Mouse (Mus musculus) regulatory T cell (primary cell): ENCODE measurements around the gene Rchy1.

Source experiments
- in situ Hi-C: fragments of 300-600 bp; cut with MboI, MseI; formaldehyde crosslinking; loops from one replicate; pipeline ENCODE4 v1.15.1; 2025; ENCODE audit warnings: high pct_unique_total_duplicates

Gene Rchy1

GRCm38 (mm10) chr5:91962639-91963440, at the start of gene Rchy1:
Gene Rchy1 (minus strand): TSS chr5:91963068.
- in situ Hi-C loops, result loop anchor here (5.0 kb wide), 1 partner anchor 79 kb away; the partner anchor contains the start of gene Cdkl2

GRCm38 (mm10) chr5:92011756-92012155, 48.9 kb upstream of the Rchy1 start:
- in situ Hi-C loops, result no loop called here

- in situ Hi-C loops, result loop anchor here (10.0 kb wide), 1 partner anchor 545 kb away; no protein-coding TSS in a partner anchor
Observed at GRCm38 (mm10) chr5:92009827-92010226, 47.0 kb upstream of the Rchy1 start.

- in situ Hi-C loops, result loop anchor here (10.0 kb wide), 1 partner anchor 538 kb away; no protein-coding TSS in a partner anchor
Observed at GRCm38 (mm10) chr5:92003011-92003410, 40.1 kb upstream of the Rchy1 start.

- in situ Hi-C loops, result loop anchor here (10.0 kb wide), 1 partner anchor 536 kb away; no protein-coding TSS in a partner anchor
Observed at GRCm38 (mm10) chr5:92000770-92001169, 37.9 kb upstream of the Rchy1 start.

- in situ Hi-C loops, result loop anchor here (5.0 kb wide), 1 partner anchor 72 kb away; no protein-coding TSS in a partner anchor
Observed at GRCm38 (mm10) chr5:91994546-91994945, 31.7 kb upstream of the Rchy1 start.

GRCm38 (mm10) chr5:91993061-91993460, 30.2 kb upstream of the Rchy1 start:
- in situ Hi-C loops, result loop anchor here (5.0 kb wide), 1 partner anchor 71 kb away; no protein-coding TSS in a partner anchor

GRCm38 (mm10) chr5:91991191-91991937, 28.5 kb upstream of the Rchy1 start:
- in situ Hi-C loops, result loop anchor here (5.0 kb wide), 1 partner anchor 69 kb away; no protein-coding TSS in a partner anchor

- in situ Hi-C loops, result no loop called here
Observed at GRCm38 (mm10) chr5:91989261-91989660, 26.4 kb upstream of the Rchy1 start.

GRCm38 (mm10) chr5:91987799-91988198, 24.9 kb upstream of the Rchy1 start:
- in situ Hi-C loops, result no loop called here

GRCm38 (mm10) chr5:91987236-91987635, 24.4 kb upstream of the Rchy1 start, which contains the start of gene Odaph:
Gene Odaph (plus strand): TSS chr5:91987475.
- in situ Hi-C loops, result no loop called here

GRCm38 (mm10) chr5:91985721-91986120, 22.9 kb upstream of the Rchy1 start:
- in situ Hi-C loops, result no loop called here

GRCm38 (mm10) chr5:91983490-91983889, 20.6 kb upstream of the Rchy1 start:
- in situ Hi-C loops, result no loop called here

GRCm38 (mm10) chr5:91981176-91981840, 18.4 kb upstream of the Rchy1 start:
- in situ Hi-C loops, result no loop called here

GRCm38 (mm10) chr5:91977397-91977770, 14.5 kb upstream of the Rchy1 start:
- in situ Hi-C loops, result loop anchor here (10.0 kb wide), 1 partner anchor 1753 kb away; the partner anchor contains the start of gene Cox18

GRCm38 (mm10) chr5:91976566-91977396, 13.9 kb upstream of the Rchy1 start:
- in situ Hi-C loops, result loop anchor here (10.0 kb wide), 1 partner anchor 1752 kb away; the partner anchor contains the start of gene Cox18

GRCm38 (mm10) chr5:91975758-91976157, 12.9 kb upstream of the Rchy1 start:
- in situ Hi-C loops, result loop anchor here (10.0 kb wide), 1 partner anchor 1751 kb away; the partner anchor contains the start of gene Cox18

- in situ Hi-C loops, result loop anchor here (10.0 kb wide), 1 partner anchor 1749 kb away; the partner anchor contains the start of gene Cox18
Observed at GRCm38 (mm10) chr5:91974002-91974401, 11.1 kb upstream of the Rchy1 start.

GRCm38 (mm10) chr5:91972046-91972445, 9.2 kb upstream of the Rchy1 start:
- in situ Hi-C loops, result loop anchor here (10.0 kb wide), 1 partner anchor 1747 kb away; the partner anchor contains the start of gene Cox18

- in situ Hi-C loops, result loop anchor here (5.0 kb wide), 1 partner anchor 80 kb away; the partner anchor contains the start of gene Cdkl2
Observed at GRCm38 (mm10) chr5:91962259-91962638, 619 bp downstream of the Rchy1 start.
